Mouse (Mus musculus) kidney, adult 2 months (tissue): ENCODE results near the gene Slc37a1.

Source experiments
- CTCF ChIP-seq: fragments of 200-500 bp; conservative IDR thresholded peaks from 2 replicates; pipeline ENCODE4 v1.5.1; 2011; ENCODE audit warnings: low read depth, mild to moderate bottlenecking, control low read depth, low read length, moderate library complexity, mixed read lengths; ENCODE audit not compliant: insufficient read depth, insufficient read length
- POLR2A ChIP-seq: fragments of 200-500 bp; IDR thresholded peaks from one replicate; pipeline ENCODE4 v1.6.1; 2011; ENCODE audit warnings: low read depth, low read length, control low read depth

GRCm38 (mm10) chr17:31335344-31336080 is 48.9 kb downstream of the Slc37a1 start:
- no peak for TF ChIP-seq POLR2A
- no peak for TF ChIP-seq CTCF
